Comparison of ENCODE assay signal across 9 mouse cellular contexts in the genomic region with DNA sequence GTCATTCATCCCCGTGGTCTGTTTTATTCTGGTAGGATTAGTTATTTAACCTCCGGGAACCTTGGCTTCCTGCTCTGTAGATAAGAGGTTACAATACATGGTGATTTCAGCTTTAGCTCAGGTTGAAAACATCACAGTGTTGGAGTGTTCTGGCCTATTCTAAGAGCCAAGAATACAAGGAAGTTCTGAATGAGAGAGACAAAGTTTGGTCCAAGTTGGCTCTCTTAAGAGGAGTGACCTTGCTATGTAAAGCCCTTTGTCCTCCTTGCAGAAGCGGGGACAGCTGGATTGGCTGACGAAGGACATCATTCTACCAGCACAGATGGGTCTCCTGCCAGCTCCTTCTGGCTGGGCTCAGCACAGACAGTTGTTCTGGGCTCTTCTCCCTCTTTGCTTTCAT.
DNase-seq lines count a peak whose midpoint lies in the region; ATAC-seq and TF ChIP-seq lines count a peak whose summit lies in the region.
"Had no signal": no experiment of that assay in that cellular context is flagged by ENCODE, and none has a peak within 500 bp of the region (broad histone marks: within the 10 kb centered on the region; RNA-seq: fewer than 3 reads in every experiment).

No protein-coding gene starts in this region.

- H3K36me3 ChIP-seq in hindbrain, postnatal 0 days (ENCODE audit: insufficient read depth, low read length): no peaks in the 10 kb centered on the region
- no peaks in the 10 kb centered on the region for H3K36me3 ChIP-seq in hindbrain, embryonic 10.5 days
- H3K36me3 ChIP-seq in kidney, embryonic 14.5 days (ENCODE audit: control insufficient read depth, insufficient read depth, low read length): no peaks in the 10 kb centered on the region
- no peaks in the 10 kb centered on the region for H3K36me3 ChIP-seq in hindbrain, embryonic 14.5 days (replicated peaks; ENCODE audit: control insufficient read depth, insufficient read depth)
- H3K36me3 ChIP-seq: embryonic facial prominence, embryonic 15.5 days had no signal

- DNase-seq in hindbrain, postnatal 0 days (ENCODE audit: low spot score): peak; percentile 49
- DNase-seq in hindbrain, embryonic 10.5 days (ENCODE audit: low spot score): no peak
- DNase-seq in gastrocnemius, postnatal 14 days: peak; percentile 70
- peak; percentile 71 for DNase-seq in ovary, adult 18-20 months (ENCODE audit: low spot score)
- no peak for DNase-seq in embryo, embryonic 9.5 days (ENCODE audit: extremely low spot score)
- DNase-seq in hindbrain, embryonic 14.5 days (ENCODE audit: low spot score): no peak
- DNase-seq in urinary bladder, postnatal 25 days (ENCODE audit: low spot score): no peak

- peak overlapping the region; percentile 11; the same call in 1 of the 2 replicates for H3K27ac ChIP-seq in hindbrain, postnatal 0 days
- no peak overlapping the region for H3K27ac ChIP-seq in hindbrain, embryonic 10.5 days
- H3K27ac ChIP-seq in kidney, embryonic 14.5 days (ENCODE audit: low read depth, low read length): 0 out of 2 replicates have a peak overlapping the region, but pooled peaks have one; percentile 17
- no peak overlapping the region for H3K27ac ChIP-seq in hindbrain, embryonic 14.5 days
- H3K27ac ChIP-seq: embryonic facial prominence, embryonic 15.5 days had no signal

- intact Hi-C loops in gastrocnemius, postnatal 14 days (cut with DNase I; ENCODE audit: low total_unique reads): no loop called here

- peaks cover 3% of the 10 kb centered on the region; the same call in 1 of the 2 replicates for H3K4me1 ChIP-seq in hindbrain, postnatal 0 days (ENCODE audit: insufficient read depth, low read length)
- peaks cover 6% of the 10 kb centered on the region; the same call in 1 of the 2 replicates for H3K4me1 ChIP-seq in hindbrain, embryonic 10.5 days (replicated peaks)
- no peaks in the 10 kb centered on the region; the same call in 1 of the 2 replicates for H3K4me1 ChIP-seq in kidney, embryonic 14.5 days (ENCODE audit: control insufficient read depth, insufficient read depth, low read length)
- H3K4me1 ChIP-seq in hindbrain, embryonic 14.5 days (replicated peaks; ENCODE audit: control insufficient read depth, insufficient read depth, low read length): peaks cover 6% of the 10 kb centered on the region; the same call in 1 of the 2 replicates

- WGBS in hindbrain, postnatal 0 days: 54% methylated on average over 4 of the region's 4 CpGs
- 76% methylated on average over 4 of the region's 4 CpGs for WGBS in hindbrain, embryonic 10.5 days
- WGBS in kidney, embryonic 14.5 days: 64% methylated on average over 4 of the region's 4 CpGs
- 71% methylated on average over 4 of the region's 4 CpGs for WGBS in hindbrain, embryonic 14.5 days

- peak; percentile 73; the same call in 1 of the 2 replicates for ATAC-seq in hindbrain, postnatal 0 days
- ATAC-seq in kidney, embryonic 14.5 days (ENCODE audit: low FRiP score, low TSS enrichment): no peak
- ATAC-seq in hindbrain, embryonic 14.5 days (ENCODE audit: low FRiP score): no peak

- no peaks in the 10 kb centered on the region for H3K9me3 ChIP-seq in hindbrain, postnatal 0 days (ENCODE audit: low read length)
- no peaks in the 10 kb centered on the region for H3K9me3 ChIP-seq in hindbrain, embryonic 10.5 days
- peaks cover 1% of the 10 kb centered on the region; the same call in 1 of the 2 replicates for H3K9me3 ChIP-seq in kidney, embryonic 14.5 days (ENCODE audit: control insufficient read depth, low read length)
- no peaks in the 10 kb centered on the region for H3K9me3 ChIP-seq in hindbrain, embryonic 14.5 days (ENCODE audit: control insufficient read depth, low read length)
- H3K9me3 ChIP-seq: embryonic facial prominence, embryonic 15.5 days had no signal

- no peak overlapping the region for H3K4me3 ChIP-seq in hindbrain, postnatal 0 days (ENCODE audit: low read length)
- H3K4me3 ChIP-seq in hindbrain, embryonic 10.5 days: no peak overlapping the region
- H3K4me3 ChIP-seq in kidney, embryonic 14.5 days (ENCODE audit: low read length): no peak overlapping the region
- no peak overlapping the region for H3K4me3 ChIP-seq in hindbrain, embryonic 14.5 days (replicated peaks; ENCODE audit: low read length)
- H3K4me3 ChIP-seq: embryonic facial prominence, embryonic 15.5 days had no signal

- H3K27me3 ChIP-seq in hindbrain, postnatal 0 days (ENCODE audit: insufficient read depth, low read length): no peaks in the 10 kb centered on the region
- no peaks in the 10 kb centered on the region for H3K27me3 ChIP-seq in hindbrain, embryonic 10.5 days (ENCODE audit: insufficient read depth, poor library complexity, severe bottlenecking)
- H3K27me3 ChIP-seq in kidney, embryonic 14.5 days (ENCODE audit: control insufficient read depth, insufficient read depth, low read length): no peaks in the 10 kb centered on the region
- no peaks in the 10 kb centered on the region for H3K27me3 ChIP-seq in hindbrain, embryonic 14.5 days (ENCODE audit: control insufficient read depth, insufficient read depth, low read length)
- H3K27me3 ChIP-seq: embryonic facial prominence, embryonic 15.5 days had no signal

- H3K9ac ChIP-seq in hindbrain, postnatal 0 days (replicated peaks; ENCODE audit: low read length): no peak overlapping the region
- H3K9ac ChIP-seq in kidney, embryonic 14.5 days (ENCODE audit: low read depth, low read length): no peak overlapping the region
- H3K9ac ChIP-seq in hindbrain, embryonic 14.5 days: no peak overlapping the region
- H3K9ac ChIP-seq: embryonic facial prominence, embryonic 15.5 days had no signal

- H3K4me2 ChIP-seq in hindbrain, postnatal 0 days (ENCODE audit: low read depth, low read length): no peak overlapping the region
- H3K4me2 ChIP-seq in kidney, embryonic 14.5 days (replicated peaks; ENCODE audit: low read depth, low read length): no peak overlapping the region
- no peak overlapping the region for H3K4me2 ChIP-seq in hindbrain, embryonic 14.5 days (replicated peaks)
- H3K4me2 ChIP-seq: embryonic facial prominence, embryonic 15.5 days had no signal

- TF ChIP-seq CTCF in hindbrain, postnatal 0 days (IDR thresholded peaks at IDR 0.05; ENCODE audit: low read depth): no peak

Comparison
In these comparisons a context has a peak if more than half of its experiments do, and no peak if none do; other contexts are left out.
1. DNase-seq: peak in hindbrain, postnatal 0 days (single experiment), gastrocnemius, postnatal 14 days (single experiment) and ovary, adult 18-20 months (single experiment); none in hindbrain, embryonic 10.5 days (single experiment), embryo, embryonic 9.5 days (single experiment), hindbrain, embryonic 14.5 days (single experiment) and urinary bladder, postnatal 25 days (single experiment).
2. H3K27ac ChIP-seq: peak in hindbrain, postnatal 0 days (single experiment) and kidney, embryonic 14.5 days (single experiment); none in hindbrain, embryonic 10.5 days (single experiment) and hindbrain, embryonic 14.5 days (single experiment).